Comparison of ENCODE assay signal across 21 mouse cellular contexts in the genomic region with DNA sequence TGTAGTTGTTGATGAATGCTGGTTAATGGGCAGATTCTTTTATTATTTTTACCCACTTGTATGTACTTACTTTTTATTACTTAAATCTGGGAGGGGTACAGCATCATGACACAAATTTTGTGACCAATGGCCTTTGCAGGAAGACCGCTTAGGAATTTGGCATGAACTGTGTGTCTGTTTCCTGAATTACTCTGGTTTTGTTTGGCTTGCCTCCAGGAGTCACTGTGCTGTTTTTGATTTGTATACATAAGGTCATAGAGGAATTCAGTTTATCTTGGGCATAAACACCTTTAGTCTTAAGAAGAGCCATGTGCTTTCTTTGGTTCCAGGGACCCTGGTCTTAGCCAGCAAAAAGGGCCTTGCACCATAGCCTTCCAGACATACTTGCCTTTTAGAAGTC. TPM values are rescaled to one million over a fixed set of nuclear protein-coding genes. Genes with fewer than 3 reads are reported as not detected.
A peak's percentile ranks its signal among the peaks of the same experiment; 100 is the strongest.
DNase-seq lines count a peak whose midpoint lies in the region; ATAC-seq and TF ChIP-seq lines count a peak whose summit lies in the region.
"Had no signal": no experiment of that assay in that cellular context is flagged by ENCODE, and none has a peak within 500 bp of the region (broad histone marks: within the 10 kb centered on the region; RNA-seq: fewer than 3 reads in every experiment).

No protein-coding gene starts in this region.

- TF ChIP-seq CTCF in brain, embryonic 14.5 days (IDR thresholded peaks at IDR 0.05; ENCODE audit: borderline replicate concordance, extremely low read depth, insufficient read depth, insufficient read length) = no peak
- no peak for TF ChIP-seq CTCF in gastrocnemius, adult 2 months (IDR thresholded peaks at IDR 0.05)

- peak; percentile 9 for DNase-seq in kidney, adult 9 months
- DNase-seq in kidney, adult 18-20 months = no peak
- no peak for DNase-seq in lung, postnatal 4 days
- peak; percentile 1 for DNase-seq in brain, embryonic 14.5 days (ENCODE audit: low read depth)
- no peak for DNase-seq in gastrocnemius, adult 2 months
- DNase-seq in urinary bladder, postnatal 4 days (ENCODE audit: low spot score in 2 of 2) = no peak
- DNase-seq: adrenal gland, adult 8-10 months; cerebellum, adult 9-11 months; gastrocnemius, postnatal 25 days; layer of hippocampus, adult 9-11 months; thymus, postnatal 36 days had no signal

- H3K4me2 ChIP-seq in lung, embryonic 16.5 days (ENCODE audit: low read depth, low read length) = no peak overlapping the region
- H3K4me2 ChIP-seq: embryonic facial prominence, embryonic 13.5 days; forebrain, embryonic 15.5 days; liver, embryonic 15.5 days; neural tube, embryonic 15.5 days had no signal

- H3K9ac ChIP-seq in lung, embryonic 16.5 days (ENCODE audit: low read length) = no peak overlapping the region
- H3K9ac ChIP-seq: embryonic facial prominence, embryonic 13.5 days; forebrain, embryonic 15.5 days; liver, embryonic 15.5 days; neural tube, embryonic 15.5 days had no signal

- intact Hi-C loops in gastrocnemius, adult 2 months (cut with DNase I) = no loop called here

- H3K4me1 ChIP-seq in lung, embryonic 16.5 days (replicated peaks; ENCODE audit: control insufficient read depth, insufficient read depth, low read length) = no peaks in the 10 kb centered on the region
- H3K4me1 ChIP-seq: embryonic facial prominence, embryonic 13.5 days; forebrain, embryonic 15.5 days; hindbrain, embryonic 10.5 days; liver, embryonic 15.5 days; megakaryocyte, embryonic 14.5 days; neural tube, embryonic 15.5 days had no signal

- 65% methylated on average over 1 of the region's 1 CpGs for WGBS in lung, embryonic 16.5 days

- ATAC-seq in lung, embryonic 16.5 days (ENCODE audit: low read depth) = peak; percentile 56; the same call in 1 of the 2 replicates
- ATAC-seq: forebrain, embryonic 15.5 days; hindbrain, postnatal 0 days; midbrain, embryonic 16.5 days had no signal

- H3K4me3 ChIP-seq in lung, embryonic 16.5 days (ENCODE audit: low read length) = no peak overlapping the region
- no peak overlapping the region for H3K4me3 ChIP-seq in gastrocnemius, adult 2 months
- H3K4me3 ChIP-seq: embryonic facial prominence, embryonic 13.5 days; forebrain, embryonic 15.5 days; hindbrain, embryonic 10.5 days; liver, embryonic 15.5 days; megakaryocyte, embryonic 14.5 days; neural tube, embryonic 15.5 days had no signal

- no peak overlapping the region for H3K27ac ChIP-seq in lung, embryonic 16.5 days (ENCODE audit: low read length)
- H3K27ac ChIP-seq in gastrocnemius, adult 2 months = no peak overlapping the region
- H3K27ac ChIP-seq: embryonic facial prominence, embryonic 13.5 days; forebrain, embryonic 15.5 days; hindbrain, embryonic 10.5 days; hindbrain, postnatal 0 days; liver, embryonic 15.5 days; neural tube, embryonic 15.5 days had no signal

- no peaks in the 10 kb centered on the region for H3K9me3 ChIP-seq in lung, embryonic 16.5 days (ENCODE audit: control insufficient read depth, low read length)
- H3K9me3 ChIP-seq: embryonic facial prominence, embryonic 13.5 days; forebrain, embryonic 15.5 days; hindbrain, embryonic 10.5 days; liver, embryonic 15.5 days; megakaryocyte, embryonic 14.5 days; neural tube, embryonic 15.5 days had no signal

- TF ChIP-seq POLR2A in brain, embryonic 14.5 days (IDR thresholded peaks at IDR 0.05; ENCODE audit: borderline replicate concordance, extremely low read depth, insufficient read depth, insufficient read length, poor library complexity, severe bottlenecking) = no peak

- H3K36me3 ChIP-seq in lung, embryonic 16.5 days (ENCODE audit: control insufficient read depth, insufficient read depth, low read length) = peaks cover 11% of the 10 kb centered on the region
- H3K36me3 ChIP-seq: forebrain, embryonic 15.5 days; neural tube, embryonic 15.5 days had no signal

- no peaks in the 10 kb centered on the region for H3K27me3 ChIP-seq in lung, embryonic 16.5 days (ENCODE audit: control insufficient read depth, insufficient read depth, low read depth, low read length)
- H3K27me3 ChIP-seq: embryonic facial prominence, embryonic 13.5 days; forebrain, embryonic 15.5 days; liver, embryonic 15.5 days; megakaryocyte, embryonic 14.5 days; neural tube, embryonic 15.5 days had no signal

RNA-seq across cellular contexts. Expression of a gene that starts 33.1 kb away (rescaled TPM):
- polyA plus RNA-seq in lung, embryonic 16.5 days (2015; fragmentation: Nextera tagmentation; extraction: Ambion mirVana) = 12.9 and 13.0 TPM in 2 replicates
- 5.0 and 9.1 TPM in 2 replicates for polyA plus RNA-seq in brain, embryonic 14.5 days (2012; rRNA removed)
- total RNA-seq in gastrocnemius, adult 2 months (2021) = under 1 TPM; 0.10 to 0.28 TPM

RNA-seq across cellular contexts. Expression of a gene that starts 33.1 kb away (rescaled TPM):
- 108 and 110 TPM in 2 replicates for polyA plus RNA-seq in lung, embryonic 16.5 days (2015; fragmentation: Nextera tagmentation; extraction: Ambion mirVana)
- 63.0 TPM in 2 replicates for polyA plus RNA-seq in brain, embryonic 14.5 days (2012; rRNA removed)
- 10 to 100 TPM; 54.9 to 63.2 TPM for total RNA-seq in gastrocnemius, adult 2 months (2021)

RNA-seq across cellular contexts. Expression of a gene that starts 36.0 kb away (rescaled TPM):
- polyA plus RNA-seq in lung, embryonic 16.5 days (2015; fragmentation: Nextera tagmentation; extraction: Ambion mirVana) = 0.15 and 0.21 TPM in 2 replicates
- 0.07 TPM in 1 of 2 replicates, not detected in the other for polyA plus RNA-seq in brain, embryonic 14.5 days (2012; rRNA removed)
- total RNA-seq in gastrocnemius, adult 2 months (2021) = not detected
- total RNA-seq: gastrocnemius, postnatal 25 days; heart, adult 8-10 months; hindbrain, postnatal 0 days had no signal
- polyA plus RNA-seq: embryonic facial prominence, embryonic 13.5 days; hindbrain, postnatal 0 days; liver, embryonic 15.5 days; midbrain, embryonic 16.5 days; neural tube, embryonic 15.5 days had no signal

RNA-seq across cellular contexts. Expression of a gene that starts 40.0 kb away (rescaled TPM):
- 218 and 226 TPM in 2 replicates for polyA plus RNA-seq in lung, embryonic 16.5 days (2015; fragmentation: Nextera tagmentation; extraction: Ambion mirVana)
- 206 and 247 TPM in 2 replicates for polyA plus RNA-seq in brain, embryonic 14.5 days (2012; rRNA removed)
- total RNA-seq in gastrocnemius, adult 2 months (2021) = 10 to 100 TPM; 37.3 to 46.0 TPM

RNA-seq across cellular contexts. Expression of a gene that starts 59.2 kb away (rescaled TPM):
- polyA plus RNA-seq in lung, embryonic 16.5 days (2015; fragmentation: Nextera tagmentation; extraction: Ambion mirVana) = 36.1 and 38.7 TPM in 2 replicates
- 48.1 and 71.2 TPM in 2 replicates for polyA plus RNA-seq in brain, embryonic 14.5 days (2012; rRNA removed)
- total RNA-seq in gastrocnemius, adult 2 months (2021) = 1 to 10 TPM; 5.1 to 5.9 TPM

Comparison
In these comparisons a context has a peak if more than half of its experiments do, and no peak if none do; other contexts are left out.
1. DNase-seq: peak in kidney, adult 9 months (single experiment) and brain, embryonic 14.5 days (single experiment); none in kidney, adult 18-20 months (single experiment), lung, postnatal 4 days (0 of 2), gastrocnemius, adult 2 months (single experiment) and urinary bladder, postnatal 4 days (0 of 2).